ENCODE assay signal across 34 mouse cellular contexts in the genomic region with DNA sequence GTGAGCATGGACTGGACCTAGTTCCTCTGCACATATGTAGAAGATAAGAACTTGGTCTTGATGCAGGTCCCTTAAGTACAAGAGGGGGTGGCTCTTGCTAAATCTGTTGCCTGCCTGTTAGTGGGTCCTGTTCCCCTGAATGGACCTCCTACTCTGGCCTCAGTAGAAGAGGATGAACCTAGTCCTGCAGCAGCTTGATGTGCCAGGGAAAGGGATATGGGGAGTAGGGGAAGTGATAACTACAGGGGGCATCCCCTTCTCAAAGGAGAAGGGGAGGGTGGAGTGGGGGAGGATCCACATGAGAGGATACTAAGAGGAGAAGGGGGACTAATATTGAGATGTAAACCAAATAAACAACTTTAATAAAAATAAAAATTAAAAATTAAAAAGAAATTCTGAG. TPM values are rescaled to one million over a fixed set of nuclear protein-coding genes. Genes with fewer than 3 reads are reported as not detected.
"Had no signal": no experiment of that assay in that cellular context is flagged by ENCODE, and none has a peak within 500 bp of the region (broad histone marks: within the 10 kb centered on the region; RNA-seq: fewer than 3 reads in every experiment).

No protein-coding gene starts in this region.

- H3K36me3 ChIP-seq: kidney, embryonic 15.5 days; liver, embryonic 13.5 days had no signal

- H3K27me3 ChIP-seq: kidney, embryonic 15.5 days; liver, embryonic 13.5 days had no signal

- H3K4me1 ChIP-seq: liver, embryonic 13.5 days had no signal

- H3K4me2 ChIP-seq: kidney, embryonic 15.5 days; liver, embryonic 13.5 days; midbrain, embryonic 11.5 days had no signal

- H3K9ac ChIP-seq: kidney, embryonic 15.5 days; liver, embryonic 13.5 days had no signal

- DNase-seq: kidney, adult 11 months; kidney, adult 8-10 months; kidney, postnatal 10 days; kidney, postnatal 36 days; layer of hippocampus, postnatal 36 days; liver, embryonic 13.5 days; lung, adult 2 months; lung, postnatal 14 days; midbrain, embryonic 14.5 days; right cerebral cortex, adult 18-20 months; right cerebral cortex, postnatal 14 days; right cerebral cortex, postnatal 4 days; thymus, adult 2 months; thymus, postnatal 14 days; thymus, postnatal 4 days had no signal

- H3K27ac ChIP-seq: kidney, embryonic 15.5 days; left cerebral cortex, adult 2 months; liver, embryonic 13.5 days; macrophage; stomach, postnatal 0 days had no signal

- H3K9me3 ChIP-seq: kidney, embryonic 15.5 days; liver, embryonic 13.5 days had no signal

- H3K4me3 ChIP-seq: kidney, embryonic 15.5 days; left cerebral cortex, adult 2 months; liver, embryonic 13.5 days had no signal

RNA-seq across cellular contexts. Expression of a gene that starts 6.5 kb away (rescaled TPM):
- total RNA-seq: layer of hippocampus, adult 8-10 months; layer of hippocampus, postnatal 10 days; layer of hippocampus, postnatal 36 days; left cerebral cortex, adult 2 months; left cerebral cortex, postnatal 10 days; left cerebral cortex, postnatal 36 days; liver, adult 2 months; megakaryocyte-erythroid progenitor cell, adult 5-6 weeks; midbrain, postnatal 0 days had no signal
- polyA plus RNA-seq: kidney, embryonic 15.5 days; limb, embryonic 11.5 days; limb, embryonic 14.5 days; liver, adult 2 months; liver, embryonic 13.5 days; liver, embryonic 16.5 days; lung, adult 2 months; lung, embryonic 16.5 days; macrophage; midbrain, embryonic 11.5 days; midbrain, embryonic 14.5 days; midbrain, postnatal 0 days; neural tube, embryonic 11.5 days; neural tube, embryonic 14.5 days; stomach, embryonic 14.5 days; stomach, postnatal 0 days had no signal

RNA-seq across cellular contexts. Expression of a gene that starts 59.2 kb away (rescaled TPM):
- total RNA-seq: layer of hippocampus, adult 8-10 months; layer of hippocampus, postnatal 10 days; left cerebral cortex, adult 2 months; left cerebral cortex, postnatal 10 days; left cerebral cortex, postnatal 36 days; liver, adult 2 months; megakaryocyte-erythroid progenitor cell, adult 5-6 weeks; midbrain, postnatal 0 days had no signal
- polyA plus RNA-seq: kidney, embryonic 15.5 days; limb, embryonic 11.5 days; limb, embryonic 14.5 days; liver, adult 2 months; liver, embryonic 13.5 days; liver, embryonic 16.5 days; lung, adult 2 months; lung, embryonic 16.5 days; macrophage; midbrain, embryonic 11.5 days; midbrain, embryonic 14.5 days; midbrain, postnatal 0 days; neural tube, embryonic 11.5 days; neural tube, embryonic 14.5 days; stomach, embryonic 14.5 days; stomach, postnatal 0 days; thymus, adult 2 months had no signal
